Mouse (Mus musculus): ENCODE measurements around the gene Dync1li2. TPM values are rescaled to one million over a fixed set of nuclear protein-coding genes. Genes with fewer than 3 reads are reported as not detected.

The Dync1li2 gene
- 10.1 and 10.7 TPM in 2 replicates for polyA plus RNA-seq (2012; rRNA removed)

GRCm38 (mm10) chr8:104442299-104443124 is at the start of gene Dync1li2:
Gene Dync1li2, minus strand, starts transcription at chr8:104443047.

GRCm38 (mm10) chr8:104395703-104396357 is 47.0 kb downstream of the Dync1li2 start, which contains the start of gene Cmtm4:
Gene Cmtm4, minus strand, starts transcription at chr8:104395807.

Other genes starting within 250 kb of the Dync1li2 start
- 7.2 and 7.5 TPM in 2 replicates for gene Tk2, start 194.5 kb downstream of the Dync1li2 start, polyA plus RNA-seq (2012; rRNA removed)
- 14.2 and 14.7 TPM in 2 replicates for gene Cklf, start 192.2 kb downstream of the Dync1li2 start, polyA plus RNA-seq (2012; rRNA removed)
- gene Cmtm2a, start 149.9 kb downstream of the Dync1li2 start, polyA plus RNA-seq (2012; rRNA removed) = not detected in 2 replicates
- not detected in 2 replicates for gene Gm45711, start 133.0 kb downstream of the Dync1li2 start, polyA plus RNA-seq (2012; rRNA removed)
- gene Cmtm1, start 132.9 kb downstream of the Dync1li2 start, polyA plus RNA-seq (2012; rRNA removed) = not detected in 2 replicates
- not detected in 2 replicates for gene Gm11020, start 121.5 kb downstream of the Dync1li2 start, polyA plus RNA-seq (2012; rRNA removed)
- gene Cmtm2b, start 120.8 kb downstream of the Dync1li2 start, polyA plus RNA-seq (2012; rRNA removed) = not detected in 2 replicates
- gene Cmtm3, start 103.6 kb downstream of the Dync1li2 start, polyA plus RNA-seq (2012; rRNA removed) = 20.7 and 22.6 TPM in 2 replicates
- 3.2 and 3.5 TPM in 2 replicates for gene Cmtm4, start 47.2 kb downstream of the Dync1li2 start, polyA plus RNA-seq (2012; rRNA removed)
- gene Terb1, start 66.9 kb upstream of the Dync1li2 start, polyA plus RNA-seq (2012; rRNA removed) = 0.01 and 0.02 TPM in 2 replicates
- gene Nae1, start 91.6 kb upstream of the Dync1li2 start, polyA plus RNA-seq (2012; rRNA removed) = 17.4 and 19.2 TPM in 2 replicates
- 0.59 and 0.81 TPM in 2 replicates for gene Car7, start 91.6 kb upstream of the Dync1li2 start, polyA plus RNA-seq (2012; rRNA removed)
- gene Pdp2, start 148.4 kb upstream of the Dync1li2 start, polyA plus RNA-seq (2012; rRNA removed) = 2.7 and 2.8 TPM in 2 replicates
- gene Cdh16, start 181.3 kb upstream of the Dync1li2 start, polyA plus RNA-seq (2012; rRNA removed) = 0.08 and 0.09 TPM in 2 replicates
- gene Rrad, start 188.3 kb upstream of the Dync1li2 start, polyA plus RNA-seq (2012; rRNA removed) = 0.36 and 0.55 TPM in 2 replicates
- gene Ciao2b, start 198.9 kb upstream of the Dync1li2 start, polyA plus RNA-seq (2012; rRNA removed) = 32.0 and 34.6 TPM in 2 replicates

Data from liver, embryonic 18 days (tissue).